Mouse (Mus musculus) thymus, adult 18-20 months (tissue): ENCODE data around the gene Kndc1.

ENCODE experiments used
- DNase-seq, 2 experiments: peaks; one replicate each; pipeline ENCODE4 v3.0.0; 2022; ENCODE audit warnings: mixed read lengths in 2 of 2

Gene Kndc1

DNA sequence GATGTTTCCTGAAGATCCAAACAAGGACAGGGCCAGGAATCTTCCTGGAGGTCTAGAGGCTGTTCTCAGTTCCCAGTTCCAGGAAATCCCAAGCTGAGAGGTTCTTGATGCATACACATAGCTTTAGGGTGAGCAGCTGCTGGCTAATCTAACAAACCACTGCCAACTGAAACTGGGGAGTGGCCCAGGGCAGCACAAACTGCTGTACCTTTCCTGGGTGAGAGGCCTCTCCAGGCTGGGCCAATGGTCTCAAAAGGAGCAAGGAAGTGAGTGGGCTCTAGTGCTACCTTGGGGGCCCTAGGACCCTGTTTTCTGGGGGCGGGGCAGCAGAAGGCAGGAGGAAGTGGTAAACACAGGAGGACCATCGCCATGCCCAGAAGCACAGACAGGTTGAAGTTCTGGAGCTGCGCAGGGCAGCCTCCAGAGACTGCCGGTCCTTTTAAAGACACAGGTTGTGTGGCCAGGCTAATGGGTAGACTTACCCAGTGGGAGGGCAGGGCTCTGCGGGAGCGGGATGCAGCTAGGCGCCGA lies 96.4 kb downstream of the Kndc1 start:
- DNase-seq: no peak
